Mouse (Mus musculus): ENCODE data around the gene Vmn1r113.
"Not testable (repeated sequence)": the region's sequence is repeated elsewhere in the genome, so short reads cannot be mapped to it uniquely, and the experiment has no call there.

Gene Vmn1r113

DNA sequence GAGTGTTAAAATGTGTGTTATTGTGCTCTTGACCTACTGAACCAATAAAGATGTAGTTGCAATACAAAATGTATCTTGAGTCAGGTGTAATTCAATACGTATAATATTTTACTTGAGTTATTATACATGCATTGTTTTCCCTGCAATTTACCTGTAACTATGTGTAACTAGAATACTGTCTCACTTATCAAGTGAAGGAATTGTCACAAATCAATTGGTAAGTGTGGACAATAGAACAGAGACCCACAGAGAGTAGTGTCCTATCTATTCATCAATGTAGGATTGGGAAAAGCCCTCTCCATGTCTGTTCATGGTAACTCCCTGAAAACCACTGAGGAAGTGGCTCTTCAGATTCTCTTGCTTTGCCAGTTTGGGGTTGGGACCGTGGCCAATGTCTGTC is at the start of gene Vmn1r113:
Gene Vmn1r113, plus strand, starts transcription at position 301 of the 400 bp plus-strand sequence.
- CTCF ChIA-PET, POLR2A ChIA-PET: not testable (repeated sequence)

DNA sequence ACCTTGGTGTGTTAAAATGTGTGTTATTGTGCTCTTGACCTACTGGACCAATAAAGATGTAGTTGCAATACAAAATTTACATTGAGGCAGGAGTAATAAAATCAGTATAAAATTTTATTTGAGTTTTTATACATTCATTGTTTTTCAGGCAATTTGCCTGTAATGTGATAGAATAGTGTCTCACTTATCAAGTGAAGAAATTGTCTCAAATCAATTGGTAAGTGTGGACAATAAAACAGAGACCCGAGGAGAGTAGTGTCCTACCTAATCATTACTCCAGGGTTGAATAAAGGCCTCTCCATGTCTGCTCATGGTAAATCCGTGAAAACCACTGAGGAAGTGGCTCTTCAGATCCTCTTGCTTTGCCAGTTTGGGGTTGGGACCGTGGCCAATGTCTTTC is 16.2 kb upstream of the Vmn1r113 start, which contains the start of gene Vmn1r112:
Gene Vmn1r112, plus strand, starts transcription at position 301 of the 400 bp plus-strand sequence.
- CTCF ChIA-PET, POLR2A ChIA-PET: not testable (repeated sequence)

DNA sequence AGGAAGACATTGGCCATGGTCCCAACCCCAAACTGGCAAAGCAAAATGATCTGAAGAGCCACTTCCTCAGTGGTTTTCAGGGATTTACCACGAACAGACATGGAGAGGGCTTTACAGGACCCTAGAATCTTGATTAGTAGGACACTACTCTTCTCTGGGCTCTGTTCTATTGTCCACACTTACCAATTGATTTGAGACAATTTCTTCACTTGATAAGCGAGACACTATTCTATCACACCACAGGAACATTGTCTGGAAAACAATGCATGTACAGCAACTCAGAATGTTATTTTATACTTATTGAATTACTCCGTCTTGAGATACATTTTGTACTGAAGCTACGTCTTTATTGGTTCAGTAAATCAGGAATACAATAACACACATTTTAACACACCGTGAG is 25.0 kb downstream of the Vmn1r113 start, which contains the start of gene Vmn1r114:
Gene Vmn1r114, minus strand, starts transcription at position 101 of the 400 bp plus-strand sequence.
- CTCF ChIA-PET, POLR2A ChIA-PET: not testable (repeated sequence)
